Mouse (Mus musculus) retina, postnatal 7 days (tissue): ENCODE measurements around the gene Isy1.
"Not testable (repeated sequence)": the region's sequence is repeated elsewhere in the genome, so short reads cannot be mapped to it uniquely, and the experiment has no call there.

Source experiments
- DNase-seq: peaks from one replicate; pipeline ENCODE4 v3.0.0-alpha.2; 2012; ENCODE audit warnings: low read depth, low spot score

Isy1 gene

DNA sequence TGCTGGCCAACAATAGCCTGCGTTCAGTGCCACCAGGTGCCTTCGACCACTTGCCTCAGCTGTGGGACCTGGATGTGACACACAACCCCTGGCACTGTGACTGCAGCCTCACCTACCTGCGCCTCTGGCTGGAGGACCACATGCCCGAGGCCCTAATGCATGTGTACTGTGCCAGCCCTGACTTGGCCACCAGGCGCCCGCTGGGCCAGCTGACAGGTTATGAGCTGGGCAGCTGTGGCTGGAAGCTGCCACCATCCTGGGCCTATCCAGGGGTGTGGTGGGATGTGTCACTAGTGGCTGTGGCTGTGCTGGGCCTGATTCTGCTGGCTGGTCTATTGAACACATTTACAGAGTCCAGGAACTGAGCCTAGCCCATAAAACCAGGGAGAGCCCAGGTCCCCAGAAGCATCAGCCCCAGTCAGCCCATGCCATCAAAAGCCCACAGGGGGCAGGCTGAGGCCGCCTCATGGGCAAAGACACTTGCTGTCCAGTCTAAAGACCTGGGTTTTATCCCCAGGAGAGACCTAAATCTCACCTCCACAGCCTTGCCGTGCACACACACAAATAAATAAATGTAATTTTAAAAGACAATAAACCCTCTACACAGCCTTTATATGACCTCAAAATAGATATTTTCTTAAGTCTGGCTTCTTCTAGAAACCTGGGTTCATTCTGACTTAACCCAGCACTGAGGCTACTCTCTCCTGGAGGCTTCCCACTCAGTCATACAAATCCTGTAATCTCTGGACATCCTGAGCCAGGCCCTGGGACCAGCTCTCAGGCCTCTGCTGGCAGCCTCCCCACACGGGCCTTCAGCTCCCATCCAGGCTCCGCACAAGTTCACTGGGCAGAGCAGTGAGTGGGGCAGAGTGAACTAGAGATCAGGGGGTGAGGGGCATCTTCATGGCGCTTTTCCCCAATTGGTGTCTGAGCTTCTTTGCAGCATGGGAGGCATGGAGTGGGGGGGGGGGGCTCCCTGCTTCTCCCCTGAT, 59.1 kb downstream of the Isy1 start:
- DNase-seq, result no peak

DNA sequence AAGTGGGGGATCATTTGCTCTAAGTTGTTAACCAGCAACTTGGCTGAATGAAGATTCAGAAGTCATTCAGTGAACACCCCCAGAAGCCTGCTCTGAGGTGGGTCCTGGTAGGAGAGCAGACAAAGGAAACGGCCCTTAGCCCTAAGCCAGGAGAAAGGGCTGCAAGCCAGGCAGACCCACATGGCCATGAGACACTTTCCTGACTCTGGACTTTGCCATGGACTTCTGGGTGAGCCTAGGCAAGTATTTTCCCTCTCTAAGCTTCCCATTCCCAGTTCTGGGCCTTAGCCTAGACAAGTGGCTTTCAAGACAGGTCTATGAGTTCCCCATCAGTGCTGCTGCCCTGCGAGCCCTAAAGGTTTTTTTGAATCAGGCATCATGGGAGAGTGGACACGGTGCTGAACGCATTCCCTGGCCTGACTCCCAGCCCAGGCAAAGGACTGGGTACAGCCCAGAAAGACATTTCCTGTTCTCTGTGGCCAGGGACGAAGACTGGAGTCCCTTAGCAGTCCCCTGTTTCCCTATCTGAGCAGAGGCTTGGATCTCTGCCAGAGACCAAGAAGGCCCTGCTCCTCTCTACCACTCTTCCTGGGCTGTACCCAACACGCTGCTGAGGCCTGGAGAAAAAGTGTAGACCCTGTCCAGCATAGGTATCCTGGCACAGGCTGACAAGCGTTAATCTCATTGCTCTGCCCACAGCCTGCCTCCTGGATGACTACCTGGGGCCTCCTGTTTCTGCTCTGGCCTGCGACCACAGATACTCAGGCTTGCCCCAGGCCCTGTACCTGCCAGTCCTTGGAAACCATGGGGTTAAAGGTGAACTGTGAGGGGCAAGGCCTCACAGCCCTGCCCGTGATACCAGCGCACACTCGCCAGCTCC, 60.1 kb downstream of the Isy1 start:
- no peak for DNase-seq

DNA sequence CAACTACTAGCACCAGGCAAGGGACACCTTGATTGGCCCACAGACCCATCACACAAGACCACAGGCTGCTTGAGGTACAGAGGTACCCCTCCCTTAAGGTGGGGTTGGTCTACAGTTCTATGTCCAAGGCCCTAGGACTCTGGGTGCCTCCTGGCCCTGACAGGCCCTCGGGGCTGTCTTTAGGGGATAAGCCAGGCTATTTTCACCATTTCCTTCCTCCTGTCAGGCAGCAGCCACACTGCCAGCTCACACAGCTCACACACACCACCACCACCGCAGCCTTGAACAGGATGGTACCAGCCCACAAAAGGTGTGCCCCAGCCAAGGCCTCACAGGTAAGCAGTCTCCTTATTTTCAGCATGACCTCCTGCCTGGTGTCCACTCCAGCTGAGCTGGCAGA, 60.8 kb downstream of the Isy1 start, which contains the start of gene Gp9:
Gene Gp9, plus strand, starts transcription at position 231 of the 400 bp plus-strand sequence.
- no peak for DNase-seq

GRCm38 (mm10) chr6:87776663-87777062, 61.9 kb downstream of the Isy1 start:
- no peak for DNase-seq

DNA sequence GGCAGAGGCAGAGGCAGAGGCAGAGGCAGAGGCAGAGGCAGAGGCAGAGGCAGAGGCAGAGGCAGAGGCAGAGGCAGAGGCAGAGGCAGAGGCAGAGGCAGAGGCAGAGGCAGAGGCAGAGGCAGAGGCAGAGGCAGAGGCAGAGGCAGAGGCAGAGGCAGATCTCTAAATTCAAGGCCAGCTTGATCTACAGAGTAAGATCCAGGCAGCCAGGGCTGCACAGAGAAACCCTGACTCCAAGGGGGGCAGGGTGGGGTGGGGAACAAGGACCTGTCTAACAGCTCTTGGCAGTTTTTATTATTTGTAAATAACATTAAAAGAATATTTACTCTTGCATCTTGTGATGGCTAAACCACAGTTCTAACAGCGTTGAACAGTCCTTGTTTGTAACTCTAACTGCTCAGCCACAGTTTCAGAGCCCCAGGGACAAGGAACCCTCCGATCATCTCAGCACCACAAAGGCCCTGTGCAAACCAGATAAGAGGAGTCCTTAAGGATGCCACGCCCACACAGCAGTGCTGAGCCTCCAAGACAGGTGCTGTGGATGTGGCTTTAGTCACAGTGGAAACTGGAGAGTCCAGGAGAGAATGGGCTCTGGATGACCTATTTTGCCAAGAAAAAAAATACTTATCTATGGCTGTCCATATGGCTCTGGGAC, 62.9 kb downstream of the Isy1 start:
- DNase-seq, result no peak

DNA sequence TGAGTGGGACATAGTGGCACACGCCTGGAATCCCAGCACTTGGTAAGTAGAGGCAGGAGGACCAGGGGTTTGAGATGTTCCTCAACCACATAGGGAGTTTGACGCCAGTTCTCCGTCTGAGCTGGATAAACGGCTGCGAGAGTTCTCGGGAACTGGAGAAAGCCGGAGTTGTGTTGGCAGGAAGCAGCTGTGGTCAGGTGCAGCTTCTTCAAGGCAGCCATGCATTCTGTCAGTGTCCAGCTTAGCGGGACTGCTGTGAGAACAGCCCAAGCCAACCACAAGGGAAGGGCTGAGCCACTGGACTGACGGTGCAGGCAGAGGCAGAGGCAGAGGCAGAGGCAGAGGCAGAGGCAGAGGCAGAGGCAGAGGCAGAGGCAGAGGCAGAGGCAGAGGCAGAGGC, 63.7 kb downstream of the Isy1 start:
- DNase-seq, result no peak

DNA sequence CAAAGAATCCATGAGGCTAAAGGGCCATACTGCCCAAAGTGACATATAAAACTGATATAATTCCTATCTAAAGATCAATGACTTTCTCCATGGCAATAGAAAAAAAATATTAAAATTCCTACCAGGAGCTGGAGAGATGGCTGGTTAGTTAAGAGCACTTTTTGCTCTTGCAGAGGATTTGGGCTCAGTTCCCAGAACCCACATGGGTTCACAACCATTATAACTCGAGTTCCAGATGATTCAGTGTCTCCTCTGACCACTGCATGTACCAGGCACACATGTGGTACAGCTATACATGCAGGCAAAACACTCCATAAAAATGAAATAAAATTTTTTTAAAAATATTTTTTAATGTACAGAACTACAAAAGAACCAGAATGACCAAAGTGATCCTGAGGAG, 64.1 kb downstream of the Isy1 start:
- no peak for DNase-seq

DNA sequence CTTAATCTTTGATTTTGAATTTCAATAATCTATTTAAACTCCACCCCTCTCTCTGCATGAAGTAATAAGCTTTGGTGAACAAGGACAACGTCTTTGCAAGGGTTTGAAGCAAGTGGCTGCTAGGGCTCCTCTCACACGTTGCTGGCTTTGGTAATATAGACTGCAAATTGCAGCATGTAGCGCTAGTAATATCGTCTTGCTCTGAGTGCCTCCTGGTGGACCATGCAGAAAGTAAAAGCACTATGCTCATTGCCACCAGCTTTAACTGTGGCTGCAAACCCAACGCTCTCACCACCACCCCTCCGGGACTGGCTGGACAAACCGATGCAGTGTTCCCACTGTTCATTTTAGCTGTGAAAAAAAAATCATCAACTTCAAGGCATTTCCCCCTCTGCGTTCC, 68.0 kb downstream of the Isy1 start:
- DNase-seq, result no peak

DNA sequence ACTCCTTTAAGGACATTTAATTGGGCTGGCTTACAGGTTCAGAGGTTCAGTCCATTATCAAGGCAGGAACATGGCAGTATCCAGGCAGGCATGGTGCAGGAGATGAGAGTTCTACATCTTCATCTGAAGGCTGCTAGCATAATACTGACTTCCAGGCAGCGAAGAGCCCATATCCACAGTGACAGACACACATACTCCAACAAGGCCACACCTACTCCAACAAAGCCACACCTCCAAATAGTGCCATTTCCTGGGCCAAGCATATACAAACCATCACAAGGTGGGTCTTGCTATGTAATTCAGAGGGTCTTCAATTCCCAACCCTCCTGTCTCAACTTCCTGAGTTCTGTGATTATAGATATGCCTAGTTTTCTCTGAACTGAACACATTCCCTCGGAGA, 74.3 kb downstream of the Isy1 start:
- not testable (repeated sequence) for DNase-seq
